In the genomic region with DNA sequence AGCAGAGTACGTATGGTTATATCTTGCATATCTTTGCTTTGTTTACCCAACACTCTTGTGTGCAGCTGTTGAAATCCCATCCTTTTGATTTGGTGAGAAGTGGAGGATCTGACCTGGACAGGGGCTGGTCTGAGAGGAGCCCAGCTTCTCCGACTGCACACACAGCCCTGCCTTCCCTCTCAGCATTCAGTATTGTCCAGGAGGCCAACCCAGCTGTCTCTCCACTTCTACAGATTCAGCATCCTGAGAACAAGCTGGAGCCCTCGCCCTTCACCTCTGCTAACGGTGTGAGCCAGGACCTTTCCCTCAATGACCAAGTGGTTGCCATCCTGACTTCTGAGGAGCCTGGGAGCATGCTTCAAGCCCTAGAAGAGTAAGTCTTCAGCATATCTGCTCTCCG, we compare ENCODE assay signal across 19 mouse cellular contexts. TPM values are rescaled to one million over a fixed set of nuclear protein-coding genes. Genes with fewer than 3 reads are reported as not detected.
DNase-seq lines count a peak whose midpoint lies in the region; ATAC-seq and TF ChIP-seq lines count a peak whose summit lies in the region.
"Had no signal": no experiment of that assay in that cellular context is flagged by ENCODE, and none has a peak within 500 bp of the region (broad histone marks: within the 10 kb centered on the region; RNA-seq: fewer than 3 reads in every experiment).

No protein-coding gene starts in this region.

- H3K4me2 ChIP-seq in midbrain, embryonic 11.5 days = no peak overlapping the region
- H3K4me2 ChIP-seq in midbrain, postnatal 0 days (ENCODE audit: low read depth, low read length, poor library complexity, severe bottlenecking) = no peak overlapping the region

- no peak overlapping the region for H3K4me3 ChIP-seq in midbrain, embryonic 11.5 days (ENCODE audit: low read depth, low read length)
- no peak overlapping the region for H3K4me3 ChIP-seq in midbrain, postnatal 0 days (ENCODE audit: low read depth, low read length)

- no peak for TF ChIP-seq CTCF in midbrain, postnatal 0 days (IDR thresholded peaks at IDR 0.05)

- no peak overlapping the region for H3K27ac ChIP-seq in midbrain, embryonic 11.5 days (ENCODE audit: low read depth, low read length)
- no peak overlapping the region for H3K27ac ChIP-seq in midbrain, postnatal 0 days (ENCODE audit: low read depth, low read length)

- H3K4me1 ChIP-seq in midbrain, embryonic 11.5 days (ENCODE audit: control insufficient read depth, insufficient read depth, low read length) = no peaks in the 10 kb centered on the region
- peaks cover 8% of the 10 kb centered on the region; the same call in 1 of the 2 replicates for H3K4me1 ChIP-seq in midbrain, postnatal 0 days (ENCODE audit: insufficient read depth, low read length)

- WGBS in midbrain, embryonic 11.5 days = 87% methylated on average over 5 of the region's 5 CpGs
- 89% methylated on average over 5 of the region's 5 CpGs for WGBS in midbrain, postnatal 0 days

- H3K27me3 ChIP-seq in midbrain, embryonic 11.5 days (ENCODE audit: control insufficient read depth, insufficient read depth, low read length) = no peaks in the 10 kb centered on the region
- no peaks in the 10 kb centered on the region for H3K27me3 ChIP-seq in midbrain, postnatal 0 days (ENCODE audit: insufficient read depth, low read length)
- H3K27me3 ChIP-seq: Patski had no signal

- intact Hi-C loops in heart, postnatal 36 days (cut with DNase I) = no loop called here

- no peaks in the 10 kb centered on the region for H3K9me3 ChIP-seq in midbrain, embryonic 11.5 days (ENCODE audit: control insufficient read depth, low read length)
- no peaks in the 10 kb centered on the region for H3K9me3 ChIP-seq in midbrain, postnatal 0 days (ENCODE audit: low read length)

- peak; percentile 68 for DNase-seq in heart, adult 11 months
- no peak for DNase-seq in heart, postnatal 36 days
- DNase-seq in midbrain, embryonic 11.5 days (ENCODE audit: low spot score, missing footprints) = peak; percentile 72
- no peak for DNase-seq in midbrain, postnatal 0 days (ENCODE audit: low spot score)
- DNase-seq: adrenal gland, adult 2 months; adrenal gland, adult 8-10 months; adrenal gland, postnatal 10 days; adrenal gland, postnatal 14 days; adrenal gland, postnatal 25 days; adrenal gland, postnatal 36 days; B cell, adult 2 months; cerebellum, adult 11 months; cerebellum, adult 11-12 months; cerebellum, adult 18-20 months had no signal

- no peak overlapping the region for H3K9ac ChIP-seq in midbrain, embryonic 11.5 days (ENCODE audit: low read length)
- H3K9ac ChIP-seq in midbrain, postnatal 0 days (replicated peaks; ENCODE audit: low read length, poor library complexity, severe bottlenecking) = no peak overlapping the region

- ATAC-seq in midbrain, embryonic 11.5 days (ENCODE audit: low FRiP score) = no peak
- ATAC-seq in midbrain, postnatal 0 days (ENCODE audit: low FRiP score) = no peak
- ATAC-seq: activated CD4-positive, CD25-positive, alpha-beta regulatory T cell, adult 4 months; CD4-positive, CD25-positive, alpha-beta regulatory T cell, adult 4 months; Patski had no signal

- H3K36me3 ChIP-seq in midbrain, embryonic 11.5 days (ENCODE audit: control insufficient read depth, insufficient read depth, low read length) = 0 out of 2 replicates have a peak, but pooled peaks cover 2% of the 10 kb centered on the region
- H3K36me3 ChIP-seq in midbrain, postnatal 0 days (ENCODE audit: insufficient read depth, low read length) = no peaks in the 10 kb centered on the region
- H3K36me3 ChIP-seq: G1E had no signal

RNA-seq across cellular contexts. Expression of gene Evc2, which starts 25.0 kb away (rescaled TPM):
- total RNA-seq in heart, postnatal 36 days (2021) = 1 to 10 TPM; 4.3 to 5.0 TPM
- polyA plus RNA-seq in midbrain, embryonic 11.5 days (2014; fragmentation: Nextera tagmentation; extraction: Ambion mirVana) = 8.1 and 10.3 TPM in 2 replicates
- total RNA-seq in midbrain, postnatal 0 days (2014; rRNA removed) = 3.6 and 6.7 TPM in 2 replicates
- polyA plus RNA-seq in midbrain, postnatal 0 days (2015; fragmentation: Nextera tagmentation; extraction: Ambion mirVana) = 4.2 and 5.5 TPM in 2 replicates
- total RNA-seq: MEL had no signal
- polyA plus RNA-seq: activated CD4-positive, CD25-positive, alpha-beta regulatory T cell, adult 4 months; CD4-positive, CD25-positive, alpha-beta regulatory T cell, adult 4 months; G1E had no signal

RNA-seq across cellular contexts. Expression of gene Evc, which starts 26.6 kb away (rescaled TPM):
- 1 to 10 TPM; 6.1 to 6.3 TPM for total RNA-seq in heart, postnatal 36 days (2021)
- 11.1 and 11.8 TPM in 2 replicates for polyA plus RNA-seq in midbrain, embryonic 11.5 days (2014; fragmentation: Nextera tagmentation; extraction: Ambion mirVana)
- total RNA-seq in midbrain, postnatal 0 days (2014; rRNA removed) = 8.2 and 8.3 TPM in 2 replicates
- polyA plus RNA-seq in midbrain, postnatal 0 days (2015; fragmentation: Nextera tagmentation; extraction: Ambion mirVana) = 2.7 and 2.8 TPM in 2 replicates
- total RNA-seq: G1E, MEL had no signal
- polyA plus RNA-seq: activated CD4-positive, CD25-positive, alpha-beta regulatory T cell, adult 4 months; CD4-positive, CD25-positive, alpha-beta regulatory T cell, adult 4 months; G1E had no signal

Comparison
In these comparisons a context has a peak if more than half of its experiments do, and no peak if none do; other contexts are left out.
1. DNase-seq: peak in heart, adult 11 months (single experiment) and midbrain, embryonic 11.5 days (single experiment); none in heart, postnatal 36 days (0 of 2) and midbrain, postnatal 0 days (single experiment).